Mouse (Mus musculus): ENCODE measurements around the gene Gm10097. TPM values are rescaled to one million over a fixed set of nuclear protein-coding genes. Genes with fewer than 3 reads are reported as not detected.
A peak's percentile ranks its signal among the peaks of the same experiment; 100 is the strongest.

Gene Gm10097
- total RNA-seq (2021): 1 to 10 TPM; 1.2 to 1.4 TPM
- long read RNA-seq, experiment 1, partial matches to known transcripts: 0 of 1 reads
- long read RNA-seq, experiment 1, other reads (novel, unspliced or antisense): 0 of 1 reads
- long read RNA-seq, experiment 2, partial matches to known transcripts: 0 of 2 reads
- long read RNA-seq, experiment 2, other reads (novel, unspliced or antisense): 0 of 2 reads

DNA sequence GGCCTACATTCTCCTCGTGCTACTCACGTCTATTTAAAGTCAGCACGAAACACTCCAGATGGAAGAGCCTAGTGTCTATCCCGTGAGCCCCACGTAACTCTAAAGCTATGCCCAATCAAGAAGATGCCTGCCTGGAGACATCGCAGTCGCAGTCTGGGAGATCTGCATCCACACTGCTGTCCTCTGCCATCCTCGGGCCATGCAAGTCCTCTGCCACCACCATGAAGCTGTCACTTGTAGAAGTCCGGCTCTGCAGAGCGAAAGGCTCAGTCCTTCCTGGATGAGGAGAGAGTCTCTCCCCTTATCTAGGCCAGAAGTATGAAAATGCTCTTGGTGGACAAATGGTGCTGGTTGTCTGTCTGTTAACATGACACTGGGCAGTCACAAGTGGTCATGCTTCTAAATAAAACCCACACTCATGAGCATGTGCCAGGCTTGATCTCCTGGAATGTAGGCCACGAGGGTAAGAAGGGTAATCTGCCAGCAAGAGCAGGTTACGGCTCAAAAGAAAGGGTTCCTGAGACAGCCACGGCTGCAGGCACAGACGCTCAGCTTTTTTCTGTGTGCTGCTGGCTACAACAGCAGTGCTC, at the start of gene Gm10097:
Gene Gm10097 (plus strand): TSS at position 517 of the 590 bp plus-strand sequence.
- DNase-seq (ENCODE audit: low spot score in 2 of 2): no peak

DNA sequence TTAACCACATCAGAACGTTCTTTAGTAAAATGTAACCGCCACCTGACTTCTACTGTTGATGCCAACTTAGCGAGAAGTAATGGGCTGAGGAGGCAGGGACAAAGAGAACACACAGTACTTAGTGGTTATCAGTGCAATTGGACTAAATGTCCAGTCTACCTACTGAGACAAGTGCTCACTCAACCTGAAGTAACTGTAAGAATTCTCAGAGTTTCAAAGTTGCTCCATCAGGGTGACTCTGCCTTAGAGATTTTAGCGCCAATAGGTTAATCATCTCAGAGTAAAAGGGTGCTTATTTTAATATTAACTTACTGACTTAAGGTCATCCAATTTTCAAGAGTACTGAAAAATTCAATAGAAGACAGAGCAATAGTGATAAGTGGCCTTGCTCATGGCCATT, 43.1 kb upstream of the Gm10097 start:
- DNase-seq (ENCODE audit: low spot score in 2 of 2): no peak

DNA sequence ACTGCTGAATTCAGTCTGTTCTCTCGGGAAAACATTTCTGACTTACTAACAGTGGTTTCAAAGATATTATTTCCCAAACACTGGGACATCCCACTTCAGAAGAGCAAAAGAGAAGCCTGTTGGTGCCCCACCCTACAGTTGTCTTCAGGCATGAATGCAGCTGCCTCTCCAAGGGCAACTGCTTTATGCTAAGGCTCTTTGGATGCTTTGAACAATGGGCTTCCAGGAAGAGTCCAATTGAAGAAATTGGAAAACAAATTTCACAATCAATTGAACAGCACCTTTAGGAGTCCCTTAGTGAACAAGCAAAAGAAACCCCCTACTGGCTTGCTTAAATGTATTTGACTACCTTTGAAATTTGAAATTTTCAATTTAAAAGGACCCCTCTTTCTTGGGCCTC, 41.8 kb upstream of the Gm10097 start:
- no peak for DNase-seq (ENCODE audit: low spot score in 2 of 2)

DNA sequence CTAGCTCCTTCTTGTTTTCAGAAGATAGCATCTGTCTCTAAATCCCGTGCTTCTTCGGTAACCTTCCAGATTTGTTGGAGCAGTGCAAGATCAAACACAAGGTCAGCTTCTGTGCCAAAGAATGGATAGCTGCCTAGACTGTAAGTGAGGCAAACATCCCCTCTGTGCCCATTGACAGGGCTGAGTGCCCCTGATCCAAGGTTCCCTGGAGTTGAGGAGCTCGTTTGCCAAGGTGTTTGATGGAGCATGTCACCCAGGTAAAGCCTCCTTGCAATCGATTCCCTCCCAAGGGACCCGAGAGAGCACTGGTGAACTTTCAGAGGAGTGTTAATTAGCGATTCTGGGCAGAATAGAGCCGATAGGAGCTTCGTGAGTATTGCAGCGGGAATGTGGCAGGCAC, 40.7 kb upstream of the Gm10097 start:
- no peak for DNase-seq (ENCODE audit: low spot score in 2 of 2)

DNA sequence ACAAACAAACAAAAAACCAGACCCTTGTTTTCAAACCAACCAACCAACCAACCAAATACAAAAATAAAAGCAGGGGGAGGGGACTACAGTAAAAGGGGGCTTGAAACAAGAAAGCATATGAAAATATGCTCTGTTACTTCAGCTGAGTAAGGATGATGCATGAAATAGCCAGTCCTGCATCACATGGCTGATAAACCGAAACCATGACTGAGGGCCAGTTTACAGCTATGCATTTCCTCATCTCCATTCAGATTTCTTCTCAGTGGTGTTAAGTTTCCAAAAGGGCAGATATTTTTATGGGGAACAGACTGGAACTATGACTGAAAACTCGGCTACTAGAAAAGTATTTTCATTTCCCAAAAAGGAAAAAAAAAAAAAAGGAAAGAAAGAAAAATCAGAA, 39.8 kb upstream of the Gm10097 start:
- no peak for DNase-seq (ENCODE audit: low spot score in 2 of 2)

DNA sequence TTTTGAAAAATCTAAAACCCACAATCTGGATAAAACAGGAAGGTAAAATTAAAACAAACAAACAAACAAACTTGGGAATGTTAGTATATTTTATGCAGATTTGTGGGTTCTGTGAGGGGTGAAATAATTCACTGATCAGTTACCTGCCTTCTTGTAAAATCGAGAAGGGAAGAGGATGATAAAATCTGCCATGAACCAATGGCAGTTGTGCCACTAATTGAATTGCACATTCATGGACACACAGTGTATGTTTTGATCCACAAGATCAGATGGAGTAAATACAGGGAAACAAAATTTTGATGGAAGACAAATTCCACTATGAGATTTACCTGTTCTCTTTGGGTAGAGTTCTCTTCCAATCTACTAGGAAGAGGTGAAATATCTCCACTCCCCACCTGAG, 39.1 kb upstream of the Gm10097 start:
- no peak for DNase-seq (ENCODE audit: low spot score in 2 of 2)

DNA sequence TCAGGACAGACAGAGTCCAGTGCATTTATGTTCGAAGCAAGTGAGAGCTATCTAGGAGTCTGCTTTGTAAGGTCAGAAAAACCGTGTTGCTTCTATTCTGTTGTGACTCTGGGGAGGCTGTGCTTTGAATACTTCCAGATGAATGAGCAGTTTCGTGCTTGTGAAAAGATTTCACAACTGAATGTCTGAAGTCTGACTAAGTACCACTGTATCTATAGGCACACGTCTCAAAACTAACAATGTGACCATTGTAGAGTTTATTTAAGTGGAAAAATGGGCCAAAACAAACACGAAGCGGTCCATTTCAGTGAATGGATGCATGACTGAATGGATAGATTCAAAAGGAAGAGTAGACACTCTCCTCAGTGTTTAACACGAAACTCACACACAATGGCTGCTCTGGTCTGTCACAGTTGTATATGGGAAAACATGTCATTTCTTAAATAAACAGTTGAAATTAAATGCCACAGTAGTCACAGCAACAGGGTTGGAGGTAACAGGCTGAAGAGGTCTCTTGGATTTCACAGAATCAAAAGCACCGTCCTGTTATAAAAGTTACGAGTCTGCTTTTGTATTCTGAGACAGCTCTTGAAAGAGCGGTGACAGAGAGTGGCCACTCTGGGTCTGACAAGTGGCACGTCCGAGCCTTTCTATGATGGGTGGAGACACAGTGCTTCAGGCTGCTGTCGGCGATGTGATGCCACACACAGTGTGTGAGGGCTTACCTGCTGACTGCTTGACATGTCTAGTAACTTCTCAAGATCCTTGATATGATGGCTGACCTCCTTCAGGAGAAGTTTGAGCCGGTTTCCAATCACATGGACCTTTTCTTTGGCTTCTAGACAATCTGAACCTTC, 36.6 kb upstream of the Gm10097 start:
- DNase-seq (ENCODE audit: low spot score in 2 of 2): no peak

DNA sequence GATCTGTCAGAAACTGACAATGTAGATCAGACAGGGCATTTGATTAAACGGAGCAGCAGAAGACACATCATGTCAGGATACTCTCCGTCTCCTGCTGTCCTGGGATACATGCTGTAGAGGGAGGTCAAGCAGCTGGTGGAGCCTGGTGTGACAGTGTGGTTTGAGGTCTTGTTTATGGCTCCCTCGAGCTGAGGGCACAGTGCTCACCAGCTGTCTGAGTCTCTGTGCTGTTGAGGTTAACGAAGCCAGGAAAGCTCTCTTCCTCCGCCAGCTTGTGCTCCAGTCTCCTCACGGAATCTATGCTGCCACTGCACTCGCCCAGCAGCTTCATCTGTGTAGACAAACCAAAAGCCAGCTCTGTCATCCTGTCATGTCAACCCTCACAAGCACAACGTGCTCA, 27.7 kb upstream of the Gm10097 start:
- no peak for DNase-seq (ENCODE audit: low spot score in 2 of 2)

DNA sequence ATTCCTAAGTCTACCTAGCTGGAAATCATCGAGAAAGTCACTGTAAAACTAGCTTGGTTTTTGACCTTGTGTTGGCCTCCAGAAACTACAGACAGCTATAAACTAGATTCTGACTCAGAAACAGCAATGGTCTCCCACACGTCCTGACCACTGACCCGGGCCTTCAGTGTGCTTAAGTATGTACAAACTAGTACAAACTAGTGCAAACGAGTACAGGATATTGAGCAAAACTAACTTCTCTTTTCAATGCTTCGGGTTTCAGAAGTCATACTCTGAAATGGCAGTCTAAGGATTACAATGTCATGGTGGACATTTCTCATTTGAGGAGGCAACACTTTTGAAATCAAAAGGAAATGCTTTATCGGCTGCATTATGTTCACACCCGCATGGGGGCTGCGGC, 24.5 kb upstream of the Gm10097 start:
- no peak for DNase-seq (ENCODE audit: low spot score in 2 of 2)

DNA sequence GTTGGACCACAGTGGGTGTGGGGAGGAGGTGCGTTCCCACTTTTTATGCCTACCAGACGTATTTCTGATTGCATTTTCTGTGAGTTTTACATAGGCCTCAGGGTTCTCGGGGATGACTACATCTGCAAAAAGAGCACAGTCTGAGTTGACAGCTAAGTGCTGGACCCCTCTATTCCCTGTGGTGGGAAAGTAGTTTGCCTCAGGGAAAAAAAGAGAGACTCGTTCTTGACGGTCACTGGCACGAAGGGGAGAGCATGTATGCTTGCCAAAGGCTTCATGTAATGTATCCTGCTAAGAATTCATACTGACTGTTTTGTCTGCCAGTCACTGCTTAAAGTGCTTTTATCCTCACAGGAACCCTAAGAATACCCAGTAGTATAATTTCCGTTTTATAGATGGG, 23.8 kb upstream of the Gm10097 start:
- DNase-seq (ENCODE audit: low spot score in 2 of 2): no peak

DNA sequence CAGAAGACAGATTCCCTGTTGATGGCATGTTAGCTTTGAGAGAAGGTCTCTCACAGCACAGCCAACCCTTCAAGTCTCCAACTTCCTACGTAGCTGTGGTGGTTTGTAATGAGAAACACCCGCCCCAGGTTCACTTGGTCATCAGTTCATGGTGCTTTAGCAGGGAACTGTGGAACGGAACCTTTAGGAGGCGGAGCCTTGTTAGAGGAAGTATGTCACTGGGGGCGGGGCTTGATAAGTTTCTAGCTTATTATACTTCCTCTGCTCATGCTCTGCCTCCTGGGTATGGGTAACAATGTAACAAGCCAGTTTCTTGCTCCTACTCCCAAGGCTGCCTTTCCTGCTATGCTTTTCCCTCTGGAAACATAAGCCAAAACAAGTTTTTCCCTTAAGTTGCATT, 23.3 kb upstream of the Gm10097 start:
- no peak for DNase-seq (ENCODE audit: low spot score in 2 of 2)

DNA sequence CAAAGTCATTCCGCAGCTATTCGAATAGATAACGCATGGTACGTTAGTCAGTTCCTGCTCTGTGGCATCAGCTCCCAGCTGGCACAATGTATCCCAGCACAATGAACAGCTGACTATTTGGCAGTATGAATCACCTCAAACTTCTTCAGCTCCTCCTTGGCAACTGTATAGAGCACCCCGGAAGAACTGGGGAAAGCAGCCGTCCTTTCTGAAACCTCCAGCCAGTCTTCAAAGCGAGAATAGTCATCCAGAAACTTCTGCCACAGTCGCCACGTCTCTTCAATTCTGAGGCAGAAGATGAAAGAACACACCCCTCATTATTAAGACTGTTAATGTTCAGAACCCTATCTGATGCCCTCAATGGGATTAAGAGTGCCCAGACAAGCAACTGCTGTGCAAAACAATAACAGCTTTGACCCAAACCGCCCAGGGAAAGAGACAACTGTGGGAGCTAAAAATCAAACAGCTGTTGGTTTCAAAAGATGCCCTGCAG, 12.7 kb upstream of the Gm10097 start:
- no peak for DNase-seq (ENCODE audit: low spot score in 2 of 2)

DNA sequence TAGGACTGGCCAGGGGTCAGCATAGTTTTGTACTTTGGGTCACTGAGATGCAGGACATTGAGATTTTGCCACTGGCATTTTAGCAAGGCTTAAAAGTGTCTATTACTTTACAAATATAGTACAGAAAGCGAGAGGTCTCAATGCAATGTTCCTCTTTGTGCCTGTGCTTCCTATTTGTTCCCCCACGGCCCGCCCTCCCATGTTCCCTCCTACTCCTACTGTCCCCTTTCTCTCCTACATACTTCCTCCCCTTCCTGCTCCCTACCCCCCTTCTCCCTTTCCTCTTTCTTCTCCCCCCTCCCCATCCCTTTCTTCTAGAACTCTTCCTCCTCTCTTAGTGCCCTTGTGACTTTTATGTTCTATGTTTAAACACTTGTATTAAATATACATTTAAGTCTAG, 12.1 kb upstream of the Gm10097 start:
- no peak for DNase-seq (ENCODE audit: low spot score in 2 of 2)

DNA sequence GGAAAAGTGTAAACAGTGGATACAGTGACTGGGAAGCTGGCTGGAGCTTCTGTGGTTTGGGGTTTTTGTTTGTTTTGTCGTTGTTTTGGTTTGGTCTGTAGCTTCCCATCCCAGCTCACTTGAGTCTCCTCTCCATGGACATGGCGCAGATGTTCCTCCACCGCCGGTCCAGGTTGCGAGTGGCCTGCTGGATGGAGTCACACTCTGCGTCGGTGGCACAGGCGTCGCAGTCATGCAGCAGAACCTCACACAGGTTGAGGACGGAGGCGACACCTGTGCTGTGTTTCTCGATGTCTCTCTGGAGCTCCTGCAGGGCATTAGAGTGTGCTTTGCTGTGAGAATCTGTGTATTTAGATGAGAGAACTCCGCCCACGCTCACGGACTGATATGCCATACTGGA, 11.3 kb upstream of the Gm10097 start:
- DNase-seq (ENCODE audit: low spot score in 2 of 2): no peak

DNA sequence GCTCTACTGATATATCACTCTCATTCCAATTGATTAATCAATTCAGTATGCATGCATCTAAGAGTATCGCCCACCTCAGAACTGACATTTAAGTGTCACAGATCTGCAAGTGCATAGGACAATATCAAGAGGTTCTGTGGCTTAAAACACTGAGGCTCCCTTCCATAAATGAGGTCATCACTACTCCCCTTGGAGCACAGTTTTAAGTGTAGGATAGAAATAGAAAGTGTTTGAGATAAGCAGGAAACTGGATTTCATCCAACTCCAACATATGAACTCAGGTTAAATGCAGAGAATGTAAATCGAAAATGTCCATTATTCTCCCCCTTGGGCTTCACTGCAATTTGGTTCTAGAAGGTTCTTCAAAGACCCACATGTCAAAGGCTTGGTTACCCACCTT, 10.1 kb upstream of the Gm10097 start:
- DNase-seq (ENCODE audit: low spot score in 2 of 2): no peak

DNA sequence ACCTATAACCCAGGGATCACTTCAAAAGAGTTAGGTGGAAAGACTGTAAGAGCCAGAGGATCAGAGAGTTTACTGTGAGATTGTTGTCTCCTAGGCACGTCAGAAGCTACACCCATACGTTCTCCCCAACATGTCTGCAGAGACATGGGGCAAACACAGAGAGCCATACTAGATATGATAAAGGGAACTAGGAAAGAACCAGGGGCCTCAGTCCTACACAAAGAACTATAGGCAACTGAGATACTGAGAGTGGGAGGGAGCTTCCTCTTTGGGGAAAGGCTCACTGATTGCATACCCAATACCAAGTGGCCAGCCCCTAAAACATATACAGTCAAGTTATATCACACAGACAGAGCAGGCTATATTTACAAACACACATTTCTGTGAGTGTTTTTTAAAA, 9.0 kb upstream of the Gm10097 start:
- DNase-seq (ENCODE audit: low spot score in 2 of 2): no peak

DNA sequence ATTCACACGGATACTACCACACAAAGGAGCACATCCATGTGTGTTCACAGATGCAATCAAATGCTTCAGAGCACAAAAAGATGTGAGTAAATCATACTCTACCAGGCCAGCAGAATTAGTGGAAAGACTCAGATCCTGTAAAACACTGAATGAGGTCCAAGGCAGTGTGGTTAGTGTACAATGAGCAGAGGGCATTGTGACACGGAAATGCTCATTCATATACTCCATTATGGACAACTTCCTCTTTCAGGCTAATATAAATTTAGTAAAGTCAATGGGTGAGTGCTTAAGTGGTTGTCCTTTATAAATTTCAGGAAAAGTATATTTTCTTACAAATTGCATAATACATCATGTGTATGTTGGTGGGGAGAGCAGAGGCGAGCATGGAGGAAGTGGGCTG, 1.9 kb upstream of the Gm10097 start:
- no peak for DNase-seq (ENCODE audit: low spot score in 2 of 2)

DNA sequence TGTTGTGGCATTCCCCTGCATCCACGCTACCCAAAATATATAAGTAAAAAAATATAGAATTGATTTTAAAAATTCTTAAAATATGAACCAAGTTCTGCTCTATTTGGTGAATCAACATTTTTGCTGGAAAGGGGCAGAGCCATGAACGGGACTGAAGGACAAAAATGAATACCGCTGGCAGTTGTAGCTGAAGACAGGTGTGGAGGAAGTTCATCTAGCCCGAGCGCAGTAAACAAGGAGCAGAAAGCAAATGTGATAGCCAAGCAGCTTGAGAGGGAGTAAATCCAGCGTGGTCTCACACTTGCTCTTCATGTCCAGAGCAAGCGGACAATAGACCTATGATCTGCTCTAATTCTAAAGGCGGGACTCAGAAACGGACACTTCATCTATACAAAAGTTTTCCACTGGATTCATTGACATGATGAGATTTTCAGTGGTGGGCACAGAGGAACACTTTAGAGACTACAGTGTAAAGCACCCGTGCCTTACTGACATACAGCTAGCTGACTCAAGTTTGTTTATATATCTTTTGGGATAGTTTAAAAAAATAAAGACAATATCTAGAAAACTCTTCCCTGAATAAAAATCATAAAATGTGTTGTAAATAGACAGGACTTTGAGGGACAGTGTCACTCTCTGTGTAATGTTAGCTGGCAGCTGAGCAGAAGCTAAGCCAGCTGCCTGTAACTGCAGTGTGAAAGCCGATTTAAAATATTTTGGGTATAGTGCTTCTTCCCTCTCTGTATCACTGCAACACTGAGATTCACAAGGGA, 1.4 kb downstream of the Gm10097 start:
- DNase-seq (ENCODE audit: low spot score in 2 of 2): no peak

DNA sequence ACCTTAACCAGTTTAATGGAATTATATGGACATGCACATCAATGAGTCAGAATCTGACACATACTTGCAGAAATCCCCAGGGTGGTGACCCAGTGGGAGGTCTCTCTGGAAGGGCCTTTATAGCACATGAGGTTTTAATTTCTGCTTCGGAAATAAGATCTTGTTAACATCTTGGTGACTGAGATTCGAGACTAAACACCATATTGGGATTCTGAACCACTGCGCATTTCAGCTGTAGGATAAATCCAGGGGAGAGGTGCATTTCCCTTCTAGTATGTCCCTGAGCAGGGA, 1.9 kb downstream of the Gm10097 start:
- DNase-seq (ENCODE audit: low spot score in 2 of 2): no peak

DNA sequence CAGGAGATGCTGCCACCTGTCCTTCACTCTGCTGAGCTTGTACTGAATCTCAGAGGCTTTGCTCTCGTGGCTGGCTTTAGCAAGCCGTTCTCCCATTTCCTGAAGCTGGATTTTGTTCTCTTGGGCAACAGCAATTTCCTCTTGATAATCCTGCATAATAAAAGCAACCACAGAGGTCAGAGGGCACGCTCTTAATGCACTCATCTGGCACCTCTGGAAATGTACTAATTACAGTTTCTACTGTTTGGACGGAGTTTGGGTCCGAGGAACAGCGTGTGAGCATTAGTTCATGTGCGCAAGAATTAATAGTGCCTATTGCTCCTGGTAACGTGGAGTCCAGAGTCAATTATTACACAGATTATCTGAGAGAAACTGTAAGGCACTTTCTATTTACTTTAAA, 3.1 kb downstream of the Gm10097 start:
- no peak for DNase-seq (ENCODE audit: low spot score in 2 of 2)

DNA sequence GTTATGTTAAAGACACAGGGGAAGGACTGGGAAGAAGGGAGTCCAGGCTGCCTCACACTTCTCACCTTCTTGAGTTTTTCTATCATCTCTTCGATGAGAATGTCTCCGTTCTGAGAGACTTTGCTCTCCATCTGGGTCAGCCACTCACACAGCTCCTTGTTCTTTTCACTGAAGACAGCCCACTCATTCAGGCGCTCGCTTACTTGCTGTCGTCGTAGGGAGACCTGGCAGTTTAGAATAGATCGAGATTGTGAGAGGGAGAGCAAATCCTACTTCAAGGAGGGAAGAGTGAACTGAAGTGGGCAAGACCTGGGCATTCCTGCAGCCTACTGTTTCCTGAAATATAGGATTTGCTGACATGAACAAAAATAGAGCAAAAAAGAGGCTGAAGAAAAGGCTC, 6.7 kb downstream of the Gm10097 start:
- no peak for DNase-seq (ENCODE audit: low spot score in 2 of 2)

DNA sequence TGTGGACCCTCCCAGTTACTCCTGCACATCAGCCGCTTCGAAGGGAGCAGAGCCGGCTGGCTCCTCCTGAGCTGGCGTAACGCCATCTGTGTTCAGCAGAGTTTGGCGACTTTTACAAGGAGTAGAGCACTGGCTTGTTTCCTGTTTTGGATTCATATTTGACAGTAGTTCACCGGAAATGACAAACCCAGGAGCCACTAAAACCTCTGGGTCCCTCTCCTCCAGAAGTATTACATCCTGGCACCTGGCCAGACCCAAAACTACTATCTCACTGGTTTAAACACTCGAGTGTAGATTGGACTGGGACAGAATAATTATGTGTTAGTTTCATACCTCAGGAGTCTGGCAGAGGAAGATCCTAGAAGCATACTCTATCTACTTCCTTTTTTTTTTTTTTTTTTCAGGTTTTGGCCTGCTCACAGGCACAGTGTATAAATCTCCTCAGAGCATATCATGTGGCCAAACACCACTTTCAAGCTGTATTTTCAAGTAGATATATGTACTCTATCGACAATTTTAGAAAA, 11.0 kb downstream of the Gm10097 start:
- DNase-seq (ENCODE audit: low spot score in 2 of 2): peak; percentile 41 to 74
